Mouse (Mus musculus) E14TG2a.4 (cell line): ENCODE results near the gene 4930564D02Rik.

ENCODE experiments used
- CTCF ChIP-seq: conservative IDR thresholded peaks from 2 replicates; pipeline ENCODE4 v1.5.1; 2014; ENCODE audit warnings: low read length
- NANOG ChIP-seq: IDR thresholded peaks from 2 replicates; pipeline ENCODE4 v1.6.1; 2014; ENCODE audit warnings: borderline replicate concordance, low read length, mixed read lengths

DNA sequence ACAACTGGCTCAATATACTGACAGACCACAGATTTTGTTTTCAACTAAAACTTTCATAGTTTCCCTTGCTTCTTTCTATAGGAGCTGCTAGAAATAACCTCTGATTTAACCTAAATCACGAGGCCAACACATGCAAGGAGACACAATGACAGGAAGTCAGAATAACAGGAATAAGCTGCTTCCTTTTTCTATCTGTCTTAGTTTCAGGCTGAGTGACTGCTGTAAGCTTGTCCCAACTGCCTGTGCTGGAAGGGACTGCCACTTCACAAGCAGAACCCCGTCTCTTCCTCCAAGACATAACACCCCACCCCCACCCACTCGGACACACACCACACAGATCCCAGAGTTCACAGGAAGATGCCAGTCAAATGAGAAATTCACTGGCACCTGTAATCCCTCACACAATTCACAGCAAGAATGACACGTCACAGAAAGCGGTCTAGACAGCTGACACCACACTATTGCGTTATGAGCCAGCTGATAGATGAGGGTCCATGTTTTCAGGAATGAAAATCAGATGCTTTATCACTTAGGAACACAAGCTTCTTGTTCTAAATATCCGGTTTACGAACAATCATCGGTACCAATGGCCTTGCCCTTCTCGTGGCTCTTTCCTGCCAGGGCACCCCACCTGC, 43.2 kb upstream of the 4930564D02Rik start:
- TF ChIP-seq CTCF (no peak), NANOG (no peak)
